In the genomic region with DNA sequence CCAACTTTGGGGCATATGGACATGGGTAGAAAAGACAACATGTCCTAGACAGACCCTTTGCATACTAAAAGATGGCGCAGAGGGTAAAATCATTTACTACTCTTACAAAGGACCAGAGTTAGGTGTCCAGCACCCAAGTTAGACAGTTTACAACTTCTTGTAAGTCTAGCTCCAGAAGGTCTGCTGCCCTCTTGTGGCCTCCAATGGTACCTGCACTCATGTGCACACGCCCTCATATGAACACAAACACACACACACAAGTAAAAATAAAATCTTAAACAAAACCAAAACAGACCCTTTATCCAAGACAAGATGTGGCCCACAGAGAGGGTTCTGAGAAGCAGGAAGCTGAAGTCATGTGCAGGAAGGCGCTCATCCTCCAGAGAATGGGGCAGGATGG, we compare ENCODE assay signal across 10 mouse cellular contexts. TPM values are rescaled to one million over a fixed set of nuclear protein-coding genes. Genes with fewer than 3 reads are reported as not detected.
DNase-seq lines count a peak whose midpoint lies in the region; ATAC-seq and TF ChIP-seq lines count a peak whose summit lies in the region.
"Had no signal": no experiment of that assay in that cellular context is flagged by ENCODE, and none has a peak within 500 bp of the region (broad histone marks: within the 10 kb centered on the region; RNA-seq: fewer than 3 reads in every experiment).

No protein-coding gene starts in this region.

- TF ChIP-seq EP300 in ES-Bruce4 (IDR thresholded peaks at IDR 0.05; ENCODE audit: insufficient read depth, low read depth, low read length): no peak

- H3K4me1 ChIP-seq in lung, embryonic 14.5 days (ENCODE audit: insufficient read depth): 0 out of 2 replicates have a peak, but pooled peaks cover 2% of the 10 kb centered on the region
- peaks cover 2% of the 10 kb centered on the region for H3K4me1 ChIP-seq in ES-Bruce4 (ENCODE audit: control insufficient read depth, insufficient read depth, low read length)

- H3K36me3 ChIP-seq in lung, embryonic 14.5 days (ENCODE audit: insufficient read depth): no peaks in the 10 kb centered on the region
- H3K36me3 ChIP-seq in ES-Bruce4 (ENCODE audit: control insufficient read depth, insufficient read depth, low read length, poor library complexity, severe bottlenecking): no peaks in the 10 kb centered on the region

- 90% methylated on average over 3 of the region's 3 CpGs for WGBS in lung, embryonic 14.5 days

- no peak for TF ChIP-seq POLR2A in ES-Bruce4 (IDR thresholded peaks at IDR 0.05; ENCODE audit: insufficient read depth, low read length)

- intact Hi-C loops in gastrocnemius, adult 2 months (cut with DNase I): no loop called here

- H3K4me2 ChIP-seq in lung, embryonic 14.5 days: no peak overlapping the region
- H3K4me2 ChIP-seq: limb, embryonic 13.5 days had no signal

- no peak for DNase-seq in gastrocnemius, adult 2 months
- DNase-seq in gastrocnemius, adult 18-20 months (ENCODE audit: low spot score): no peak
- DNase-seq in lung, embryonic 14.5 days: no peak
- DNase-seq in lung, postnatal 14 days: no peak
- peak; percentile 47 for DNase-seq in naive thymus-derived CD4-positive, alpha-beta T cell, adult 2 months (ENCODE audit: low read depth)
- DNase-seq in urinary bladder, adult 18-20 months (ENCODE audit: low spot score in 2 of 2): no peak
- no peak for DNase-seq in frontal cortex, postnatal 36 days (ENCODE audit: low spot score in 2 of 2)
- DNase-seq: kidney, adult 9 months had no signal

- ATAC-seq in lung, embryonic 14.5 days (ENCODE audit: insufficient read depth): no peak

- H3K9ac ChIP-seq in lung, embryonic 14.5 days: no peak overlapping the region
- H3K9ac ChIP-seq in ES-Bruce4 (ENCODE audit: low read depth, poor library complexity, severe bottlenecking): no peak overlapping the region
- H3K9ac ChIP-seq: limb, embryonic 13.5 days had no signal

- peak; percentile 36 for TF ChIP-seq CTCF in gastrocnemius, adult 2 months (IDR thresholded peaks at IDR 0.05)
- peak; percentile 45; the same call in 1 of the 2 replicates for TF ChIP-seq CTCF in lung, embryonic 14.5 days (IDR thresholded peaks at IDR 0.05; ENCODE audit: low read depth)
- TF ChIP-seq CTCF in ES-Bruce4 (IDR thresholded peaks at IDR 0.05; ENCODE audit: low read depth, low read length): peak; percentile 47

- H3K27me3 ChIP-seq in lung, embryonic 14.5 days (ENCODE audit: insufficient read depth, low read length): no peaks in the 10 kb centered on the region
- H3K27me3 ChIP-seq in ES-Bruce4 (ENCODE audit: control insufficient read depth, insufficient read depth, low read length, poor library complexity, severe bottlenecking): no peaks in the 10 kb centered on the region

- H3K4me3 ChIP-seq in gastrocnemius, adult 2 months: no peak overlapping the region
- no peak overlapping the region for H3K4me3 ChIP-seq in lung, embryonic 14.5 days (ENCODE audit: low read depth, low read length)
- no peak overlapping the region for H3K4me3 ChIP-seq in ES-Bruce4 (ENCODE audit: low read depth, low read length)
- H3K4me3 ChIP-seq: limb, embryonic 13.5 days had no signal

- H3K9me3 ChIP-seq in lung, embryonic 14.5 days (ENCODE audit: low read depth, low read length): no peaks in the 10 kb centered on the region; the same call in 1 of the 2 replicates
- H3K9me3 ChIP-seq in ES-Bruce4 (replicated peaks; ENCODE audit: control insufficient read depth, insufficient read depth, low read length, poor library complexity, severe bottlenecking): no peaks in the 10 kb centered on the region

- no peak overlapping the region for H3K27ac ChIP-seq in gastrocnemius, adult 2 months
- no peak overlapping the region for H3K27ac ChIP-seq in lung, embryonic 14.5 days (ENCODE audit: low read depth)
- no peak overlapping the region for H3K27ac ChIP-seq in ES-Bruce4 (ENCODE audit: insufficient read depth, low read length)
- H3K27ac ChIP-seq: limb, embryonic 13.5 days had no signal

RNA-seq across cellular contexts. Expression of gene Orai2, which starts 2.4 kb away (rescaled TPM):
- under 1 TPM; 0.43 to 0.75 TPM for total RNA-seq in gastrocnemius, adult 2 months (2021)
- under 1 TPM; 0.55 to 0.64 TPM for total RNA-seq in gastrocnemius, adult 18-20 months (2021)
- 7.0 and 7.1 TPM in 2 replicates for polyA plus RNA-seq in lung, embryonic 14.5 days (2014; fragmentation: Nextera tagmentation; extraction: Ambion mirVana)
- 1.5 and 1.7 TPM in 2 replicates for polyA plus RNA-seq in ES-Bruce4 (2011; ENCODE audit: insufficient read depth, insufficient read length, low read depth, missing spikeins)

RNA-seq across cellular contexts. Expression of gene Prkrip1, which starts 30.7 kb away (rescaled TPM):
- 10 to 100 TPM; 20.3 to 23.6 TPM for total RNA-seq in gastrocnemius, adult 2 months (2021)
- 10 to 100 TPM; 19.4 to 23.8 TPM for total RNA-seq in gastrocnemius, adult 18-20 months (2021)
- polyA plus RNA-seq in lung, embryonic 14.5 days (2014; fragmentation: Nextera tagmentation; extraction: Ambion mirVana): 52.1 and 60.3 TPM in 2 replicates
- polyA plus RNA-seq in ES-Bruce4 (2011; ENCODE audit: insufficient read depth, insufficient read length, low read depth, missing spikeins): 45.3 and 48.3 TPM in 2 replicates

RNA-seq across cellular contexts. Expression of gene Alkbh4, which starts 32.1 kb away (rescaled TPM):
- 1 to 10 TPM; 4.4 to 5.7 TPM for total RNA-seq in gastrocnemius, adult 2 months (2021)
- 1 to 10 TPM; 3.8 to 4.9 TPM for total RNA-seq in gastrocnemius, adult 18-20 months (2021)
- polyA plus RNA-seq in lung, embryonic 14.5 days (2014; fragmentation: Nextera tagmentation; extraction: Ambion mirVana): 12.9 and 14.8 TPM in 2 replicates
- polyA plus RNA-seq in ES-Bruce4 (2011; ENCODE audit: insufficient read depth, insufficient read length, low read depth, missing spikeins): 8.7 and 10.6 TPM in 2 replicates

RNA-seq across cellular contexts. Expression of gene Lrwd1, which starts 32.2 kb away (rescaled TPM):
- 1 to 10 TPM; 4.6 to 5.5 TPM for total RNA-seq in gastrocnemius, adult 2 months (2021)
- 1 to 10 TPM; 4.2 to 4.4 TPM for total RNA-seq in gastrocnemius, adult 18-20 months (2021)
- 36.6 and 37.6 TPM in 2 replicates for polyA plus RNA-seq in lung, embryonic 14.5 days (2014; fragmentation: Nextera tagmentation; extraction: Ambion mirVana)
- polyA plus RNA-seq in ES-Bruce4 (2011; ENCODE audit: insufficient read depth, insufficient read length, low read depth, missing spikeins): 49.1 and 54.6 TPM in 2 replicates

RNA-seq across cellular contexts. Expression of gene Polr2j, which starts 51.6 kb away (rescaled TPM):
- 10 to 100 TPM; 62.9 to 69.6 TPM for total RNA-seq in gastrocnemius, adult 2 months (2021)
- total RNA-seq in gastrocnemius, adult 18-20 months (2021): 10 to 100 TPM; 65.1 to 72.1 TPM
- 217 and 229 TPM in 2 replicates for polyA plus RNA-seq in lung, embryonic 14.5 days (2014; fragmentation: Nextera tagmentation; extraction: Ambion mirVana)
- 90.7 and 92.6 TPM in 2 replicates for polyA plus RNA-seq in ES-Bruce4 (2011; ENCODE audit: insufficient read depth, insufficient read length, low read depth, missing spikeins)
